Mouse (Mus musculus) E14TG2a.4 (cell line): ENCODE measurements around the gene Zfp428.

Source experiments
- CTCF ChIP-seq: conservative IDR thresholded peaks from 2 replicates; pipeline ENCODE4 v1.5.1; 2014; ENCODE audit warnings: low read length
- POU5F1 ChIP-seq: IDR thresholded peaks from 2 replicates; pipeline ENCODE4 v1.6.1; 2014; ENCODE audit warnings: low read length, borderline replicate concordance

DNA sequence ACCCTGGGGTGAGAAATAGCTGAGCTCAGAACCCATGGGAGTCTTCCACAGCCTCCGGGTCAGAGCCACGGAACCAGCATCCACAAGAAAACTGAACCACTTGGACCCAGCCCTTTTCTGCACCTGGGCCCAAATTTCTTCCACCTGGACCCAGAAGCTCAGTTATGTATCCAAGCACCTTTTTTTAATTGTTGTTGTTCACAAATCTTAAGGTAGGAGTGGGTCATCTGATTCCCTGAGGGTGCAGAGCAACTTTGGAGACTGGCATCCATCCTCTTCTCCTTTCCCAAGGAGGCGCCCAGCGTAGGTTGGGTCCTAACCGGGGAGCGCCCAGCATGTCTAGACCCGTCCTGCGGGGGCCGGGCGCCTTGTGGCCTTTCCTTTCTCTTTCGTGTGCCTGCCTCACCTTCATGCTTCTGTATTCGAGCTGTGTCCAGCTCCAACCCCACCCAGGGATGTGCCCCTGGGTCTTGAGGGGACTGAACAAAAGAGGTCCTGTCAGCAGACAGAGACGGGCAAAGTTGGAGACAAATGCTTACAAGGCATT, 39.3 kb downstream of the Zfp428 start, which contains the start of the genes Pinlyp and Xrcc1:
- TF ChIP-seq CTCF (no peak), POU5F1 (no peak)
